ENCODE assay signal across 9 mouse cellular contexts in genomic region chr12:55446366-55446745, GRCm38 (mm10). TPM values are rescaled to one million over a fixed set of nuclear protein-coding genes. Genes with fewer than 3 reads are reported as not detected.
DNase-seq lines count a peak whose midpoint lies in the region; ATAC-seq and TF ChIP-seq lines count a peak whose summit lies in the region.
"Had no signal": no experiment of that assay in that cellular context is flagged by ENCODE, and none has a peak within 500 bp of the region (broad histone marks: within the 10 kb centered on the region; RNA-seq: fewer than 3 reads in every experiment).

No protein-coding gene starts in this region.

- no peak for TF ChIP-seq CTCF in forebrain, postnatal 0 days (IDR thresholded peaks at IDR 0.05; ENCODE audit: low read depth)

- peak overlapping the region; percentile 98 for H3K27ac ChIP-seq in heart, embryonic 16.5 days (ENCODE audit: low read length)
- peak overlapping the region; percentile 84 for H3K27ac ChIP-seq in forebrain, postnatal 0 days (ENCODE audit: low read depth, low read length)
- H3K27ac ChIP-seq in macrophage = peak overlapping the region; percentile 27; the same call in 1 of the 2 replicates

- no peaks in the 10 kb centered on the region for H3K27me3 ChIP-seq in heart, embryonic 16.5 days (ENCODE audit: control insufficient read depth, insufficient read depth, low read length)
- no peaks in the 10 kb centered on the region for H3K27me3 ChIP-seq in forebrain, postnatal 0 days (ENCODE audit: insufficient read depth, low read length)

- ATAC-seq in heart, embryonic 16.5 days (replicated peaks; ENCODE audit: extremely low read depth, insufficient read depth, low FRiP score) = no peak
- ATAC-seq in forebrain, postnatal 0 days = no peak
- no peak; the same call in 1 of the 2 replicates for ATAC-seq in cerebellum, adult (ENCODE audit: insufficient number of reproducible peaks, low FRiP score, low TSS enrichment)

- peak overlapping the region; percentile 57 for H3K9ac ChIP-seq in heart, embryonic 16.5 days (ENCODE audit: low read length)
- H3K9ac ChIP-seq in forebrain, postnatal 0 days = no peak overlapping the region

- 72% methylated on average over 4 of the region's 4 CpGs for WGBS in heart, embryonic 16.5 days
- 67% methylated on average over 4 of the region's 4 CpGs for WGBS in forebrain, postnatal 0 days
- WGBS in macrophage (ENCODE audit: missing documents) = 94% methylated on average over 4 of the region's 4 CpGs

- no peak overlapping the region for H3K4me3 ChIP-seq in heart, embryonic 16.5 days (ENCODE audit: low read length)
- H3K4me3 ChIP-seq in forebrain, postnatal 0 days (ENCODE audit: low read depth, low read length) = no peak overlapping the region
- no peak overlapping the region for H3K4me3 ChIP-seq in macrophage (ENCODE audit: inconsistent target)

- H3K4me1 ChIP-seq in heart, embryonic 16.5 days (ENCODE audit: control insufficient read depth, insufficient read depth, low read length) = peaks cover 57% of the 10 kb centered on the region
- peaks cover 24% of the 10 kb centered on the region for H3K4me1 ChIP-seq in forebrain, postnatal 0 days (ENCODE audit: insufficient read depth)

- H3K79me2 ChIP-seq in macrophage (ENCODE audit: inconsistent target) = no peaks in the 10 kb centered on the region

- no peak for DNase-seq in heart, adult 18-20 months
- peak; percentile 40 for DNase-seq in ZHBTc4 (ENCODE audit: low read depth, low spot score)
- DNase-seq in forebrain, postnatal 0 days = no peak
- DNase-seq in T-cell, adult 2 months (ENCODE audit: low spot score) = no peak
- no peak for DNase-seq in cerebellum, adult 8-10 months

- H3K36me3 ChIP-seq in heart, embryonic 16.5 days (ENCODE audit: control insufficient read depth, insufficient read depth) = no peaks in the 10 kb centered on the region
- no peaks in the 10 kb centered on the region for H3K36me3 ChIP-seq in forebrain, postnatal 0 days (ENCODE audit: insufficient read depth)
- no peaks in the 10 kb centered on the region for H3K36me3 ChIP-seq in macrophage (ENCODE audit: inconsistent target)
- H3K36me3 ChIP-seq: G1E had no signal

- H3K9me3 ChIP-seq in heart, embryonic 16.5 days (replicated peaks; ENCODE audit: control insufficient read depth, low read length) = no peaks in the 10 kb centered on the region
- no peaks in the 10 kb centered on the region for H3K9me3 ChIP-seq in forebrain, postnatal 0 days (ENCODE audit: low read length)
- H3K9me3 ChIP-seq: G1E had no signal

- 0 out of 2 replicates have a peak overlapping the region, but pooled peaks have one; percentile 16 for H3K4me2 ChIP-seq in heart, embryonic 16.5 days (ENCODE audit: low read depth, low read length)
- H3K4me2 ChIP-seq in forebrain, postnatal 0 days (ENCODE audit: low read depth) = no peak overlapping the region

RNA-seq across cellular contexts. Expression of gene Nfkbia, which starts 46.1 kb away (rescaled TPM):
- 80.8 and 85.9 TPM in 2 replicates for polyA plus RNA-seq in heart, embryonic 16.5 days (2015; fragmentation: Nextera tagmentation; extraction: Ambion mirVana)
- total RNA-seq in heart, adult 18-20 months (2021) = 10 to 100 TPM; 59.5 to 74.3 TPM
- 43.5 and 48.2 TPM in 2 replicates for total RNA-seq in forebrain, postnatal 0 days (2014; rRNA removed)
- polyA plus RNA-seq in forebrain, postnatal 0 days (2015; fragmentation: Nextera tagmentation; extraction: Ambion mirVana) = 61.9 and 75.8 TPM in 2 replicates
- total RNA-seq in macrophage (2018; cell fraction: chromatin; rRNA removed) = 1,000 to 10,000 TPM in 13 of 26 experiments, 100 to 1,000 TPM in 11, 10 to 100 TPM in 2; 42.1 to 2,520 (median 1,089) TPM
- total RNA-seq in macrophage (2018; cell fraction: cytosol; rRNA removed) = 1,000 to 10,000 TPM in 14 of 26 experiments, 100 to 1,000 TPM in 10, 10 to 100 TPM in 2; 49.8 to 3,343 (median 1,043) TPM
- 1,000 to 10,000 TPM in 19 of 26 experiments, 100 to 1,000 TPM in 6, 10 to 100 TPM in 1; 39.2 to 3,429 (median 1,688) TPM for total RNA-seq in macrophage (2018; cell fraction: nucleus; rRNA removed)
- polyA plus RNA-seq in macrophage (2018) = 33.4 to 92.7 TPM (median 64.6 TPM) in 3 replicates

Comparison
In these comparisons a context has a peak if more than half of its experiments do, and no peak if none do; other contexts are left out.
1. H3K27ac ChIP-seq: peak in every context shown above with its lines; median percentile 98 in heart, embryonic 16.5 days; 84 in forebrain, postnatal 0 days; 27 in macrophage.